Mouse (Mus musculus): ENCODE measurements around the gene H2-Q10. TPM values are rescaled to one million over a fixed set of nuclear protein-coding genes. Genes with fewer than 3 reads are reported as not detected.
A peak's percentile ranks its signal among the peaks of the same experiment; 100 is the strongest.
"Not testable (repeated sequence)": the region's sequence is repeated elsewhere in the genome, so short reads cannot be mapped to it uniquely, and the experiment has no call there.

H2-Q10 gene
- polyA plus RNA-seq, 1 experiment from 2014 or later, result 1.2 TPM

DNA sequence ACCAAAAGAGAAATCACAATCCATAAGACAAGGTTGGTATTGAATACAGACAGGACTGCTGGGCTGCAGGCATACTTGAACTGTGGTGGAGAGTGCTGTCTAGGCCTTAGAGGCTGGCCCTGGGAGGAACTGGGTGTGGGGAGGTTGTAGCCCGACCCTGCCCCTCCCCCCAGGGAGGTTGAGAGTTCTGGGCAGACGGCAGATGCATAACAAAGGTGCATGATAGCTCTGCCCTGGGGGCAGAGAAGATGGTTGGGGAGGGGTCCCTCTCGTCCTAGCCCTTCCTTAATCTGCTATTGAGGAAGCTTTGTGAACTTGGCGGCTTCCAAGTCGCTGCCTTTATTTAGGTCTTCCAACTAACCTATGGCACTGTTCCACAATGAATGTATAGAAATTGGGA, 34.0 kb downstream of the H2-Q10 start:
- Histone ChIP-seq H3K9me3 (replicated peaks) (no peaks in the 10 kb centered on the region), H3K27me3 (replicated peaks) (peaks cover 62% of the 10 kb centered on the region), H3K4me2 (no peak overlapping the region), H3K9ac (no peak overlapping the region), H3K36me3 (no peaks in the 10 kb centered on the region), H3K4me1 (replicated peaks) (no peaks in the 10 kb centered on the region), H3K27ac (ENCODE audit: poor library complexity, severe bottlenecking) (no peak overlapping the region), H3K4me3 (no peak overlapping the region)
- ATAC-seq (ENCODE audit: insufficient number of reproducible peaks, low FRiP score), result no peak
- WGBS, result 29% methylated on average over 5 of the region's 5 CpGs

GRCm38 (mm10) chr17:35504628-35505481, 35.0 kb downstream of the H2-Q10 start:
- H3K4me2 ChIP-seq, result no peak overlapping the region
- H3K9me3 ChIP-seq (replicated peaks), result no peaks in the 10 kb centered on the region
- H3K27me3 ChIP-seq (replicated peaks), result peaks cover 67% of the 10 kb centered on the region
- 21% methylated on average over 8 of the region's 8 CpGs for WGBS
- no peak overlapping the region for H3K4me3 ChIP-seq
- no peak overlapping the region for H3K9ac ChIP-seq
- H3K27ac ChIP-seq (ENCODE audit: poor library complexity, severe bottlenecking), result no peak overlapping the region
- no peak for ATAC-seq (ENCODE audit: insufficient number of reproducible peaks, low FRiP score)
- H3K4me1 ChIP-seq (replicated peaks), result peaks cover 9% of the 10 kb centered on the region
- H3K36me3 ChIP-seq, result no peaks in the 10 kb centered on the region

DNA sequence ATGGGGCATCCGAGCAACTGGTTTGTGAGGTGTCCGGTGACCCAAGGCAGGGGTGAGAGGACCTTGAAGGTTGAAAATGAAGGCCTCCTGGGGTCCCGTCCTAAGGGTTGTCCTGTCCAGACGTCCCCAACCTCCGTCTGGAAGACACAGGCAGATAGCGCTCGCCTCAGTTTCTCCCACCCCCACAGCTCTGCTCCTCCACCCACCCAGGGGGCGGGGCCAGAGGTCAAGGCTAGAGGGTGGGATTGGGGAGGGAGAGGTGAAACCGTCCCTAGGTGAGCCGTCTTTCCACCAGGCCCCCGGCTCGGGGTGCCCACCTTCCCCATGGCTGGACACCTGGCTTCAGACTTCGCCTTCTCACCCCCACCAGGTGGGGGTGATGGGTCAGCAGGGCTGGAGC, 35.9 kb downstream of the H2-Q10 start, which contains the start of gene Pou5f1:
Pou5f1 (plus strand) TSS at position 243 of the 400 bp plus-strand sequence.
- WGBS, result 28% methylated on average over 13 of the region's 13 CpGs
- Histone ChIP-seq H3K9me3 (replicated peaks) (no peaks in the 10 kb centered on the region), H3K4me2 (no peak within 1 kb of the TSS), H3K36me3 (no peaks in the 10 kb centered on the region), H3K27me3 (replicated peaks) (peaks cover 66% of the 10 kb centered on the region), H3K27ac (ENCODE audit: poor library complexity, severe bottlenecking) (no peak within 1 kb of the TSS), H3K4me1 (replicated peaks) (peaks cover 10% of the 10 kb centered on the region), H3K9ac (no peak within 1 kb of the TSS), H3K4me3 (no peak within 1 kb of the TSS)
- 0 out of 2 replicates have a peak, but pooled peaks have one; percentile 7 for ATAC-seq (ENCODE audit: insufficient number of reproducible peaks, low FRiP score)

- Histone ChIP-seq H3K4me1 (replicated peaks) (peaks cover 10% of the 10 kb centered on the region), H3K4me2 (no peak overlapping the region), H3K27ac (ENCODE audit: poor library complexity, severe bottlenecking) (no peak overlapping the region), H3K36me3 (no peaks in the 10 kb centered on the region), H3K9me3 (replicated peaks) (no peaks in the 10 kb centered on the region), H3K27me3 (replicated peaks) (peaks cover 64% of the 10 kb centered on the region), H3K4me3 (no peak overlapping the region), H3K9ac (no peak overlapping the region)
- WGBS, result 12% methylated on average over 10 of the region's 10 CpGs
- ATAC-seq (ENCODE audit: insufficient number of reproducible peaks, low FRiP score), result no peak
These were observed 37.0 kb downstream of the H2-Q10 start for GRCm38 (mm10) chr17:35506881-35507280.

GRCm38 (mm10) chr17:35507556-35508260, 37.8 kb downstream of the H2-Q10 start:
- peaks cover 10% of the 10 kb centered on the region for H3K4me1 ChIP-seq (replicated peaks)
- H3K9me3 ChIP-seq (replicated peaks), result no peaks in the 10 kb centered on the region
- 18% methylated on average over 13 of the region's 13 CpGs for WGBS
- no peak for ATAC-seq (ENCODE audit: insufficient number of reproducible peaks, low FRiP score)
- no peak overlapping the region for H3K4me3 ChIP-seq
- peaks cover 64% of the 10 kb centered on the region for H3K27me3 ChIP-seq (replicated peaks)
- H3K4me2 ChIP-seq, result no peak overlapping the region
- H3K9ac ChIP-seq, result no peak overlapping the region
- peaks cover 6% of the 10 kb centered on the region for H3K36me3 ChIP-seq
- no peak overlapping the region for H3K27ac ChIP-seq (ENCODE audit: poor library complexity, severe bottlenecking)

GRCm38 (mm10) chr17:35508279-35508678, 38.4 kb downstream of the H2-Q10 start:
- WGBS, result 40% methylated on average over 5 of the region's 5 CpGs
- H3K27me3 ChIP-seq (replicated peaks), result peaks cover 63% of the 10 kb centered on the region
- peaks cover 10% of the 10 kb centered on the region for H3K4me1 ChIP-seq (replicated peaks)
- H3K4me3 ChIP-seq; H3K27ac ChIP-seq (ENCODE audit: poor library complexity, severe bottlenecking); ATAC-seq (ENCODE audit: insufficient number of reproducible peaks, low FRiP score); H3K9ac ChIP-seq; H3K9me3 ChIP-seq (replicated peaks); H3K4me2 ChIP-seq: not testable (repeated sequence)
- H3K36me3 ChIP-seq, result peaks cover 11% of the 10 kb centered on the region

- no peak overlapping the region for H3K4me3 ChIP-seq
- H3K4me1 ChIP-seq (replicated peaks), result peaks cover 14% of the 10 kb centered on the region
- no peak overlapping the region for H3K27ac ChIP-seq (ENCODE audit: poor library complexity, severe bottlenecking)
- WGBS, result 15% methylated on average over 8 of the region's 8 CpGs
- H3K4me2 ChIP-seq, result no peak overlapping the region
- H3K9ac ChIP-seq, result no peak overlapping the region
- H3K9me3 ChIP-seq (replicated peaks), result no peaks in the 10 kb centered on the region
- peaks cover 16% of the 10 kb centered on the region for H3K36me3 ChIP-seq
- ATAC-seq (ENCODE audit: insufficient number of reproducible peaks, low FRiP score), result no peak
- peaks cover 53% of the 10 kb centered on the region for H3K27me3 ChIP-seq (replicated peaks)
These were observed 39.4 kb downstream of the H2-Q10 start for GRCm38 (mm10) chr17:35509284-35509683.

- 87% methylated on average over 7 of the region's 7 CpGs for WGBS
- no peaks in the 10 kb centered on the region for H3K9me3 ChIP-seq (replicated peaks)
- H3K4me1 ChIP-seq (replicated peaks), result peaks cover 37% of the 10 kb centered on the region
- no peak overlapping the region for H3K4me3 ChIP-seq
- ATAC-seq (ENCODE audit: insufficient number of reproducible peaks, low FRiP score), result no peak
- no peak overlapping the region for H3K9ac ChIP-seq
- peaks cover 18% of the 10 kb centered on the region for H3K36me3 ChIP-seq
- H3K27ac ChIP-seq (ENCODE audit: poor library complexity, severe bottlenecking), result no peak overlapping the region
- peaks cover 15% of the 10 kb centered on the region for H3K27me3 ChIP-seq (replicated peaks)
- H3K4me2 ChIP-seq, result no peak overlapping the region
These were observed 43.2 kb downstream of the H2-Q10 start for GRCm38 (mm10) chr17:35512916-35513626.

GRCm38 (mm10) chr17:35513886-35514285, 44.0 kb downstream of the H2-Q10 start:
- ATAC-seq (ENCODE audit: insufficient number of reproducible peaks, low FRiP score), result no peak
- Histone ChIP-seq H3K4me2 (peak overlapping the region; percentile 71), H3K9me3 (replicated peaks) (no peaks in the 10 kb centered on the region), H3K9ac (peak overlapping the region; percentile 62; the same call in 1 of the 2 replicates), H3K4me1 (replicated peaks) (peaks cover 37% of the 10 kb centered on the region), H3K4me3 (no peak overlapping the region), H3K27me3 (replicated peaks) (peaks cover 10% of the 10 kb centered on the region), H3K27ac (ENCODE audit: poor library complexity, severe bottlenecking) (no peak overlapping the region), H3K36me3 (peaks cover 18% of the 10 kb centered on the region)
- 9% methylated on average over 2 of the region's 2 CpGs for WGBS

- peak overlapping the region; percentile 71 for H3K4me2 ChIP-seq
- no peaks in the 10 kb centered on the region for H3K9me3 ChIP-seq (replicated peaks)
- ATAC-seq (ENCODE audit: insufficient number of reproducible peaks, low FRiP score), result no peak
- H3K27me3 ChIP-seq (replicated peaks), result peaks cover 4% of the 10 kb centered on the region; the same call in 1 of the 2 replicates
- peaks cover 18% of the 10 kb centered on the region for H3K36me3 ChIP-seq
- peak overlapping the region; percentile 62 for H3K9ac ChIP-seq
- 0 out of 2 replicates have a peak overlapping the region, but pooled peaks have one; percentile 64 for H3K4me3 ChIP-seq
- H3K4me1 ChIP-seq (replicated peaks), result peaks cover 29% of the 10 kb centered on the region
- 64% methylated on average over 6 of the region's 6 CpGs for WGBS
- H3K27ac ChIP-seq (ENCODE audit: poor library complexity, severe bottlenecking), result no peak overlapping the region
These were observed 44.9 kb downstream of the H2-Q10 start for GRCm38 (mm10) chr17:35514756-35515155.

All from heart, embryonic 12.5 days (tissue).